Mouse (Mus musculus) embryonic facial prominence, embryonic 11.5 days (tissue): ENCODE data around the gene Gdf10. TPM values are rescaled to one million over a fixed set of nuclear protein-coding genes. Genes with fewer than 3 reads are reported as not detected.

Experiments
- ATAC-seq: fragments of 200-750 bp; cut with Nextera tagmentation; replicated peaks from 2 replicates; pipeline ENCODE4 v1.8.0; 2017; ENCODE audit warnings: low read depth; ENCODE audit not compliant: insufficient number of reproducible peaks, low FRiP score, low TSS enrichment
- DNase-seq: peaks from one replicate; pipeline ENCODE4 v3.0.0-alpha.2; 2015; ENCODE audit warnings: low spot score
- H3K27ac ChIP-seq: fragments of 300-500 bp; sonication (generic); replicated peaks from 2 replicates; pipeline ENCODE4 v1.5.1; 2014; ENCODE audit warnings: mild to moderate bottlenecking, low read depth, low read length, control low read depth
- H3K27me3 ChIP-seq: fragments of 300-500 bp; sonication (generic); 2 replicates; pipeline ENCODE4 v1.6.1; 2014; ENCODE audit warnings: mild to moderate bottlenecking, low read length, moderate library complexity, mixed read lengths; ENCODE audit not compliant: control insufficient read depth, insufficient read depth
- H3K36me3 ChIP-seq: fragments of 300-500 bp; sonication (generic); replicated peaks from 2 replicates; pipeline ENCODE4 v1.6.1; 2014; ENCODE audit warnings: low read depth, mild to moderate bottlenecking, low read length, moderate library complexity, mixed read lengths; ENCODE audit not compliant: control insufficient read depth, insufficient read depth
- H3K4me1 ChIP-seq: fragments of 300-500 bp; sonication (generic); 2 replicates; pipeline ENCODE4 v1.6.1; 2014; ENCODE audit warnings: low read length, mixed read lengths; ENCODE audit not compliant: control insufficient read depth, insufficient read depth
- H3K4me2 ChIP-seq: fragments of 300-500 bp; sonication (generic); 2 replicates; pipeline ENCODE4 v1.6.1; 2014; ENCODE audit warnings: low read depth, mild to moderate bottlenecking, control low read depth, low read length, moderate library complexity
- H3K4me3 ChIP-seq: fragments of 300-500 bp; sonication (generic); 2 replicates; pipeline ENCODE4 v1.5.1; 2014; ENCODE audit warnings: low read depth, low read length, control low read depth
- H3K9ac ChIP-seq: fragments of 300-500 bp; sonication (generic); replicated peaks from 2 replicates; pipeline ENCODE4 v1.6.1; 2014; ENCODE audit warnings: mild to moderate bottlenecking, control low read depth, low read length
- H3K9me3 ChIP-seq: fragments of 300-500 bp; sonication (generic); replicated peaks from 2 replicates; pipeline ENCODE4 v1.6.1; 2016; ENCODE audit warnings: mild to moderate bottlenecking, low read length, inconsistent platforms, mixed read lengths; ENCODE audit not compliant: control insufficient read depth
- WGBS: fragments of 180-500 bp; shearing (Covaris S2); extraction: QIAGEN DNeasy Blood & Tissue Kit; methylation state at CpG from one replicate; pipeline ENCODE4 v1.1.7; 2014; 5-methylcytosine and 5-hydroxymethylcytosine counted together
- polyA plus RNA-seq: library from polyadenylated mRNA; unstranded; fragments of >200 nt; fragmentation: Nextera tagmentation; extraction: Ambion mirVana; gene quantifications from 2 replicates; pipeline ENCODE4 v1.2.1, GENCODE M21; 2014

Gene Gdf10
- polyA plus RNA-seq, 1 experiment from 2014 or later = 3.6 TPM

DNA sequence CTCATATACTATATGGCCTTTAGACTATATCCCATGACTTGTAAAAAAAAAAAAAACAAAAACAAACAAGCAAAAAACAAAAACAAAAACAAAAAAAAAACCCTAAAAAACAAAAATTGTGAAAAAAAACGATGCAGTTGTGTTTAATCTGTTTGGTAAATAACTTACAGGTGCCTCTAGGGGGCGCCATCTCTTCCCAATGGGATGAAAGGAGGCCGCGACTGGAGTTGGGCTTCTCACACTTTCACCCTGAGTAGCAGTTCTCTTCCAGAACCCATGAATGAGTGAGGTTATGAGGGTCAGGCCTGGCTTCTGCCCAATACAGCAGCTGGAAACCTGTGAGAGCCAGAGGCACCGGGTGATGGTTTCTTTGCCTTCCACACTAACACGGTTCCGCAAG, 42.3 kb downstream of the Gdf10 start:
- Histone ChIP-seq H3K9me3 (no peaks in the 10 kb centered on the region), H3K27me3 (no peaks in the 10 kb centered on the region), H3K9ac (no peak overlapping the region), H3K4me1 (no peaks in the 10 kb centered on the region), H3K27ac (no peak overlapping the region), H3K4me2 (no peak overlapping the region), H3K4me3 (no peak overlapping the region), H3K36me3 (no peaks in the 10 kb centered on the region)
- DNase-seq (no peak), ATAC-seq (no peak)
- WGBS = 66% methylated on average over 7 of the region's 7 CpGs

DNA sequence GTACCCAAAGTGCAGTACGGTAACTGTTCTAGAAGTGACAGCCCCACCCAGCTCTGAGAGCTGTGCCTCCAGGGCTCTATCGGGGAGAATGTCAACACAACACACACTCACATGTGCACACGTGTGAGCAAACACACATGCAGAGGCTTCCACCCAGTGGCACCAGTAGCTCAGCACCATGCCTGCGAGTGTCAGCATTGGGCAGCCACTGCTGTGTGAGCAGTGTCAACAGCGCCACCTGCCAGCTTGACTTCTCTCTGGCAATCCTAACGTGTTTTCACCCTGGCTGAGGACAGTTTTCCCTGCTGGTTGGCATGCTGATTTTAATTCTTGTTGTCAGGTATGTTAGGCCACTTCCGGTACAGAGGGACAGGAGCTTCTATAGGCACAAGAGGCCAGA, 49.3 kb downstream of the Gdf10 start:
- Histone ChIP-seq H3K27me3 (no peaks in the 10 kb centered on the region), H3K4me1 (no peaks in the 10 kb centered on the region), H3K36me3 (no peaks in the 10 kb centered on the region), H3K9me3 (no peaks in the 10 kb centered on the region), H3K4me2 (no peak overlapping the region), H3K27ac (no peak overlapping the region), H3K9ac (no peak overlapping the region), H3K4me3 (no peak overlapping the region)
- WGBS = 42% methylated on average over 7 of the region's 7 CpGs
- no peak for ATAC-seq
- DNase-seq = peak; percentile 33

DNA sequence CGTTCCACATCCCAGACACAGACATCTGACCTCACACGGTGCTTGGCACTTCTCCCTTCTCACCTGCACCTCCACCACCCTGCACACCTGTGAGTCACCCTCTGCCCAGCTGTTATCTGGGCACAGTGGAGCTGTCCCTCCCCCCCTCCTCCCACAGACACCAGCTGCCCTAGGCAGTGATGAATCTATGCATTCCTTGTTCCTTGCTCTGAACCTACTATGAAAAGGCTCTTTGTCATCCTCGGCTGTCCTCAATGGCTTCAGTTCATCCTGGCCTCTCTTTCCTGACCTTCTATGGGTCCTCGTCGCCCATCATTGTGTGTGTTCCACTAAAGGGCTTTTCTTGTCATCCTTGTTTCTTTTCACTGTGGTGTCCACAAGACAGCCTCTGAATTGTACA, 51.4 kb downstream of the Gdf10 start:
- Histone ChIP-seq H3K4me1 (no peaks in the 10 kb centered on the region), H3K4me2 (no peak overlapping the region), H3K9me3 (no peaks in the 10 kb centered on the region), H3K4me3 (no peak overlapping the region), H3K36me3 (no peaks in the 10 kb centered on the region; the same call in 1 of the 2 replicates), H3K27ac (no peak overlapping the region), H3K27me3 (no peaks in the 10 kb centered on the region), H3K9ac (no peak overlapping the region)
- DNase-seq = no peak
- 35% methylated on average over 5 of the region's 5 CpGs for WGBS
- no peak for ATAC-seq

DNA sequence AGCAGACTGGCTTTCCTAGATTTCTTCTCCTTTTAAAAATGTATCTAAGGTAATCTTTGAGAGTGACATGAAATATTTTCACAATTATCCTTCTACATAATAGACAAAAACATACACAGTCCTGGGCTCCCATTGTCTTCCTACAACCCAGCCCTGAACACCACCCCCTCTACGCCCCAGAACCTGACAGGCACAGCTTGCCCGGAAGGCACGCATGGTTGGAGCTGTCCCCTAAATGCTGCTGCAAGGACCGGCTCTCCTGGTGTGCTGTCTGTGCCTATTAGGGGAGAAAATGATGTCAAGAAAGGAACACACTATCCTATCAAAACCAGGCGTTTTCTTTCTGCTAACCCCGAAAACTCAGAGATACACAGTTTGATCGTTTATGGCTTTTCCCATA, 54.4 kb downstream of the Gdf10 start:
- H3K27ac ChIP-seq = no peak overlapping the region
- ATAC-seq = no peak
- no peaks in the 10 kb centered on the region for H3K4me1 ChIP-seq
- H3K4me3 ChIP-seq = no peak overlapping the region
- no peaks in the 10 kb centered on the region for H3K9me3 ChIP-seq
- H3K27me3 ChIP-seq = no peaks in the 10 kb centered on the region
- no peak overlapping the region for H3K9ac ChIP-seq
- peak; percentile 15 for DNase-seq
- no peaks in the 10 kb centered on the region; the same call in 1 of the 2 replicates for H3K36me3 ChIP-seq
- WGBS = 24% methylated on average over 7 of the region's 7 CpGs
- no peak overlapping the region for H3K4me2 ChIP-seq

DNA sequence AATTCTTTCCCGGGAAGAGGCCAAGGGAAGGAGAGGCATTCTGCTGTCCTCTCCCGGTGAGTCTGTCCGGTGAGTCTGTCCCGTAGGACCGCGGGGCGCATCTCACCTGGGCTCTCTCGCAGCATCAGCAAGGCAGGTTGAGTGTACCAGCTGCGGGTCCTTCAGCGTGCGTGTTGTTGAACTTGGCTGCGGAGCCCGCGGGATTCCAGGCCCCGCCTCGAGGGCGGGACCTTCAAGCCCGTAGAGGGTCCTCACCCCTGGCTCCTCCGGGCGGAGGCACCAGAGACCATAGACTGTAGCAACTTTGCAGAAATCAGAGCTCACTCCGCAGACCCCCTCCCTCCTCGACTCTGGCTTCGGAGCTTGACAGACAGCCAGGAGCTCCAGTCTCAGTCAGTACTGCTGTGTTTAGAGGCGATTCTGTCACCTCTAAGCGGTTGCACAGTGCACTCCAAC, 55.2 kb downstream of the Gdf10 start, which contains the start of gene Zfp488:
Gene Zfp488 (minus strand): TSS at position 161 of the 456 bp plus-strand sequence.
- H3K4me3 ChIP-seq = peak within 1 kb of the TSS; percentile 33
- H3K9ac ChIP-seq = peak within 1 kb of the TSS; percentile 53
- no peaks in the 10 kb centered on the region; the same call in 1 of the 2 replicates for H3K36me3 ChIP-seq
- peak; percentile 85 for ATAC-seq
- H3K4me1 ChIP-seq = no peaks in the 10 kb centered on the region
- H3K27ac ChIP-seq = no peak within 1 kb of the TSS
- DNase-seq = peak; percentile 70
- H3K9me3 ChIP-seq = no peaks in the 10 kb centered on the region
- WGBS = 3% methylated on average over 25 of the region's 25 CpGs
- H3K27me3 ChIP-seq = no peaks in the 10 kb centered on the region
- peak within 1 kb of the TSS; percentile 76 for H3K4me2 ChIP-seq

Other genes starting within 250 kb of the Gdf10 start
- not detected in 2 replicates for gene Gdf2, start 17.5 kb downstream of the Gdf10 start, polyA plus RNA-seq
- not detected in 2 replicates for gene Rbp3, start 30.4 kb downstream of the Gdf10 start, polyA plus RNA-seq
- gene Zfp488, start 55.2 kb downstream of the Gdf10 start, polyA plus RNA-seq = 0.43 and 0.56 TPM in 2 replicates
- gene Gm30083, start 91.6 kb downstream of the Gdf10 start, polyA plus RNA-seq = not detected in 2 replicates
- gene Gm5460, start 93.2 kb downstream of the Gdf10 start, polyA plus RNA-seq = not detected in 2 replicates
- not detected in 2 replicates for gene Antxrl, start 129.1 kb downstream of the Gdf10 start, polyA plus RNA-seq
- gene Anxa8, start 162.4 kb downstream of the Gdf10 start, polyA plus RNA-seq = 5.3 and 6.6 TPM in 2 replicates
- gene A630023A22Rik, start 179.2 kb downstream of the Gdf10 start, polyA plus RNA-seq = not detected in 2 replicates
- 0.20 TPM in 1 of 2 replicates, not detected in the other for gene Npy4r, start 228.9 kb downstream of the Gdf10 start, polyA plus RNA-seq